Mouse (Mus musculus): ENCODE measurements at regions not wholly inside any gene's neighbourhood (a gene's known extent, or its start where the extent isn't known, plus 50 kb on each side); places are given as distances from the start of the nearest gene placed in this dataset.
"Not testable (repeated sequence)": the region's sequence is repeated elsewhere in the genome, so short reads cannot be mapped to it uniquely, and the experiment has no call there.

DNA sequence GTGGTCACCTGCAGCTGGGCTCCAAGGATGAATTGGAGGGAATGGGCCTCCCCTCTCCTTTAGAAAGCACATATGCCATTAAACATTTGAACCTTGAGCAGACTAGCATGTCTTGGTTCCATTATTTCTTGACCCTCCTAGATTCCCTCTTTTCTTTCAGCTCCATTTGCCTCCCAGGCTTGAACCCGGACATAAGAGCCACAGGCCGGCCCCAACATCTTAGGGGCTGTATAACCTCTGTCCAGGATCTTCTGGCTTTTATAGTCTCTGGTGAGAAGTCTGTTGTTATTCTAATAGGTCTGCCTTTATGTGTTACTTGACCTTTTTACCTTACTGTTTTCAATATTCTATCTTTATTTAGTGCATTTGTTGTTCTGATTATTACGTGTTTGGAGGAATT, 203.3 kb upstream of the Cntn5 start:
- H3K36me3 ChIP-seq; H3K27ac ChIP-seq; H3K4me3 ChIP-seq; DNase-seq (ENCODE audit: low spot score); H3K27me3 ChIP-seq (ENCODE audit: low read depth, poor library complexity, severe bottlenecking); H3K4me1 ChIP-seq; H3K9me3 ChIP-seq (replicated peaks): not testable (repeated sequence)
- WGBS = 87% methylated on average over 3 of the region's 3 CpGs

DNA sequence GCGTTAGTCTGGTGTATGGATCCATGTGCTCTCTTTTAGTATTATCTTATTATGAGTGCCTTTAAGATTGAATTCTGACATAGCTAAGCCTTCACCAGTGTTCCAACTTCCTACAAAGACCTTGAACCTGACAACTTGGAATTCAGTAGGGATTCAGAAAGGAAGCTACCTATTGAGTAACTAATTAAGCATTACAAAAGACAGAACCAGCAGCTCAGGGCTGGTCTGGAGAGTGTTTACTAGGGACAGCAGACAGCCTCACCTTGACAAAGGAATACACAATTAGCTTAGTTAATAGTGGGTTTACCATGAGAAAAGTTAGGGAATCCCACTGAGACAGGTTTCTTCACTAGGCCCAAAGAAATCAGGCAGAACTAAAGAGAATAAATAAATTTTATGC, 202.6 kb upstream of the Cntn5 start:
- H3K4me1 ChIP-seq; H3K4me3 ChIP-seq; DNase-seq (ENCODE audit: low spot score); H3K9me3 ChIP-seq (replicated peaks); H3K27ac ChIP-seq; H3K36me3 ChIP-seq; H3K27me3 ChIP-seq (ENCODE audit: low read depth, poor library complexity, severe bottlenecking): not testable (repeated sequence)
- WGBS = 94% methylated on average over 1 of the region's 1 CpGs

DNA sequence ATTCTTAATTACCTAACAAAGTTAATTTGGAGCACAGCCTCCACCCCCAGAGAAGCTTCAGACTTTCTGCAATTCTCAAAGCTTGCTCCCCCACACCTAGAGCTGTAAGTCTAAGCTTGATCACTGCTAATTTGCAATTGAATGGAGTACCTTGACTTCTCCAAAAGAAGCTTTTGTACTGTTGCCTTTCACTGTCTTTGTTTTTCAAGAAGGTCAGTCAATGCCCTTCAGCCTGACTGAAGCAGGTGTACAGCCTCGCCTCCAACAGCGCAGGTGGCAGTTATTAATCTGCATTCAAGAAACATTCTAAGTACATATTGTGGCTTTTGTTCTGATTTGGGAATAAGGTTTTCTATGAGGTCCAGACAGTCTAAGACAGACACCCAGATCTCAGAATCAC, 201.7 kb upstream of the Cntn5 start:
- no peaks in the 10 kb centered on the region for H3K27me3 ChIP-seq (ENCODE audit: low read depth, poor library complexity, severe bottlenecking)
- H3K27ac ChIP-seq = no peak overlapping the region
- no peak overlapping the region for H3K4me3 ChIP-seq
- DNase-seq (ENCODE audit: low spot score) = no peak
- 95% methylated on average over 2 of the region's 2 CpGs for WGBS
- no peaks in the 10 kb centered on the region for H3K9me3 ChIP-seq (replicated peaks)
- H3K36me3 ChIP-seq = no peaks in the 10 kb centered on the region
- no peaks in the 10 kb centered on the region for H3K4me1 ChIP-seq

DNA sequence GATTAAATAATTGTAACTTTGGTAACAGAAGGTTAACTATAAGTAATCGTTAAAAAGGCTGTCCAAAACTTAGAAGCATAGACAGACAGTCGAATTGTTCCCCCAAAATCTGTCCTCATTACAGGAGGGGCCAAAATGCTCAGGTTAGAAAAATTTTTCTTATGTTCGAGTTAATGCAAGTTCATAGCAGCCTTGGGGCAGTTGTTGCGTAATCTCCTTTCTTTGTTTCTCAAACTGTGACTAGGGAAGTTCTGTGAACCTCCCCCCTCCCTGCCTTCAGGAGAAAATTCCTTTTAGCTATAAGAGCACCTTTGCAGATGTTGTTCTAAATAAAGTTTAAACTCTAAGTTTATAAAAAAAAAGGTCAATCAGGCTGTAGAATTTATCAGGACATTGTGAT, 198.9 kb upstream of the Cntn5 start:
- no peaks in the 10 kb centered on the region for H3K27me3 ChIP-seq (ENCODE audit: low read depth, poor library complexity, severe bottlenecking)
- no peaks in the 10 kb centered on the region for H3K4me1 ChIP-seq
- no peak overlapping the region for H3K4me3 ChIP-seq
- H3K9me3 ChIP-seq (replicated peaks) = no peaks in the 10 kb centered on the region
- H3K36me3 ChIP-seq = no peaks in the 10 kb centered on the region
- no peak for DNase-seq (ENCODE audit: low spot score)
- WGBS = 87% methylated on average over 4 of the region's 4 CpGs
- no peak overlapping the region for H3K27ac ChIP-seq

DNA sequence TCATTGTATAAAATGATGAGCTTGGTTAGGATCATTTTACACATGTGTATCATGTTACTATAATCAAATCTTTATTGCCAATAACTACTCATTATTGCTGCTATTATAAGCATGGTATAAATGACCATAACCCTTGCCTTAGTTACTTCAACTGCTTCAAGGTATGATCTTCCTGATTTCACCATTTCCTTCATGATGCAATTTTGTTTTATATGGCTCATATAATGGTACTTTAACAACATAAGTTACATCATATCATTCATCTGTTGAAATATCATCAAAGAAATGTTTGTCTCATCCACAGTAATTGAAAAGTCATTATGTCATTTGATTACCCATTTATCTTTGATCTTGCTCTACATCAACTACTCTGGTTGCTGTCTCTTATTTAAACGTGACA, 188.3 kb upstream of the Cntn5 start:
- no peak for DNase-seq (ENCODE audit: low spot score)
- Histone ChIP-seq H3K4me3 (no peak overlapping the region), H3K9me3 (replicated peaks) (no peaks in the 10 kb centered on the region), H3K27me3 (ENCODE audit: low read depth, poor library complexity, severe bottlenecking) (no peaks in the 10 kb centered on the region), H3K27ac (no peak overlapping the region), H3K36me3 (no peaks in the 10 kb centered on the region), H3K4me1 (no peaks in the 10 kb centered on the region)
- WGBS = 88% methylated on average over 1 of the region's 1 CpGs

DNA sequence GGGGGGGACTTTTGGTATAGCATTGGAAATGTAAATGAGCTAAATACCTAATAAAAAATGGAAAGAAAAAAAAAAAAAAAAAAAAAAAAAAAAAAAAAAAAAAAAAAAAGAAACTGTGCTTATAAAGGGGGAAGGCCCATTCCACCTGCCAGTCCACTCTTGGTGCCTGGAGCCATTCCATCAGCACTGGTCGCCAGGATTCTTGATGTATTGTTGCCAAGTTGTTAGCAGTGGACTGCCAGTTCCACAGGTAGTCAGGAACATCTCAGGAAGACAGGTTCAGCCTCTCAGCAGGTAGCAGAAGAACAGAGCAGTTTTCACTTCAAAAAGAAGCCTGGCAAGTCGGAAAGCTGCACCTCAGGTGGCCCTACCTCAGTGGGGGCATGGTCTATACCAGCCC, 162.6 kb upstream of the Cntn5 start:
- not testable (repeated sequence) for H3K4me3 ChIP-seq; H3K27me3 ChIP-seq (ENCODE audit: low read depth, poor library complexity, severe bottlenecking); H3K36me3 ChIP-seq; H3K4me1 ChIP-seq; H3K27ac ChIP-seq; DNase-seq (ENCODE audit: low spot score); H3K9me3 ChIP-seq (replicated peaks)
- WGBS = 77% methylated on average over 2 of the region's 2 CpGs

DNA sequence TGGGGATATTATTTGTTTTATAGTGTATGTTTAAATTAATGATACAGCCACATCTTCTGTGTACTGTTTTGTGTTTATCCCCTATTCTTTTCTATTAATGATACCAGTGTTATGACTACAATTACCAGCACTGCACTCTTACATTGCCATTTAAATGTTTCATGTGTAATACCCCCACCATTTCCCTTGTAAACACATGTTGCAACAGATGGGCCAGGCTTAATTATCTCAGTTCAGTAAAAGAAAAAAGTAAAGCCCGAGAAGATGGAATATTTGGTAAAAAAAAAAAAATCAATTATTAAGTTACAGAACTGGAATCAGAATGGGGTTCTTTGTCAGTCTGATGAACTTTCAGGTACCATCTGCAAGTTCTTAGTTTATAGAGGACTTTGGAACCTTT, 158.3 kb upstream of the Cntn5 start:
- no peaks in the 10 kb centered on the region for H3K9me3 ChIP-seq (replicated peaks)
- no peak for DNase-seq (ENCODE audit: low spot score)
- H3K36me3 ChIP-seq = no peaks in the 10 kb centered on the region
- no peaks in the 10 kb centered on the region for H3K4me1 ChIP-seq
- 87% methylated on average over 1 of the region's 1 CpGs for WGBS
- H3K4me3 ChIP-seq = no peak overlapping the region
- H3K27ac ChIP-seq = no peak overlapping the region
- no peaks in the 10 kb centered on the region for H3K27me3 ChIP-seq (ENCODE audit: low read depth, poor library complexity, severe bottlenecking)

Data from limb, embryonic 10.5 days (tissue).